ENCODE assay signal across 17 mouse cellular contexts in genomic region chr7:122294111-122294510, GRCm38 (mm10).
"Had no signal": no experiment of that assay in that cellular context is flagged by ENCODE, and none has a peak within 500 bp of the region (broad histone marks: within the 10 kb centered on the region; RNA-seq: fewer than 3 reads in every experiment).

No protein-coding gene starts in this region.

- DNase-seq: liver, postnatal 0 days; lung, adult 2 months; lung, postnatal 14 days; lung, postnatal 36 days; right cerebral cortex, postnatal 14 days; thymus, adult 2 months; thymus, postnatal 36 days had no signal

- H3K4me3 ChIP-seq: lung, embryonic 15.5 days; megakaryocyte, embryonic 14.5 days; midbrain, embryonic 13.5 days; midbrain, embryonic 15.5 days; neural tube, embryonic 12.5 days; stomach, embryonic 15.5 days had no signal

- H3K9me3 ChIP-seq: lung, embryonic 15.5 days; megakaryocyte, embryonic 14.5 days; midbrain, embryonic 13.5 days; midbrain, embryonic 15.5 days; neural tube, embryonic 12.5 days; stomach, embryonic 15.5 days had no signal

- H3K9ac ChIP-seq: liver, postnatal 0 days; lung, embryonic 15.5 days; midbrain, embryonic 13.5 days; midbrain, embryonic 15.5 days; neural tube, embryonic 12.5 days; stomach, embryonic 15.5 days had no signal

- H3K27ac ChIP-seq: lung, embryonic 15.5 days; macrophage; midbrain, embryonic 13.5 days; midbrain, embryonic 15.5 days; neural tube, embryonic 12.5 days; stomach, embryonic 15.5 days; stomach, postnatal 0 days had no signal

- H3K4me2 ChIP-seq: lung, embryonic 15.5 days; midbrain, embryonic 11.5 days; midbrain, embryonic 13.5 days; midbrain, embryonic 15.5 days; neural tube, embryonic 12.5 days; stomach, embryonic 15.5 days had no signal

- ATAC-seq: liver, postnatal 0 days; lung, postnatal 0 days; midbrain, embryonic 13.5 days; midbrain, embryonic 15.5 days had no signal

- H3K36me3 ChIP-seq: lung, embryonic 15.5 days; midbrain, embryonic 13.5 days; midbrain, embryonic 15.5 days; neural tube, embryonic 12.5 days; stomach, embryonic 15.5 days had no signal
